Mouse (Mus musculus) spleen, adult 2 months (tissue): ENCODE measurements around the gene Ldb2. TPM values are rescaled to one million over a fixed set of nuclear protein-coding genes. Genes with fewer than 3 reads are reported as not detected.

Source experiments
- DNase-seq, 2 experiments: peaks; one replicate each; pipeline versions ENCODE4 v3.0.0 to v3.0.0-alpha.2; 2012 to 2021; ENCODE audit warnings: low spot score in 2 of 2, low read depth in 1 of 2
- H3K27ac ChIP-seq: fragments of 200-500 bp; 2 replicates; pipeline ENCODE4 v1.5.1; 2012; ENCODE audit warnings: low read length, inconsistent platforms; ENCODE audit not compliant: insufficient read depth
- H3K27me3 ChIP-seq: fragments of 200-500 bp; 2 replicates; pipeline ENCODE4 v1.6.1; 2012; ENCODE audit warnings: mild to moderate bottlenecking, moderate library complexity, low read length, inconsistent platforms; ENCODE audit not compliant: control insufficient read depth, insufficient read depth
- H3K36me3 ChIP-seq: fragments of 200-500 bp; 2 replicates; pipeline ENCODE4 v1.6.1; 2012; ENCODE audit warnings: mild to moderate bottlenecking, low read length, inconsistent platforms; ENCODE audit not compliant: control insufficient read depth, insufficient read depth
- H3K4me1 ChIP-seq: fragments of 200-500 bp; 2 replicates; pipeline ENCODE4 v1.6.1; 2011; ENCODE audit warnings: inconsistent platforms; ENCODE audit not compliant: control insufficient read depth, insufficient read depth, insufficient read length
- H3K4me3 ChIP-seq: fragments of 200-500 bp; 2 replicates; pipeline ENCODE4 v1.5.1; 2011; ENCODE audit warnings: mild to moderate bottlenecking, inconsistent platforms; ENCODE audit not compliant: insufficient read depth, insufficient read length; ENCODE audit errors: extremely low read depth
- CTCF ChIP-seq: fragments of 200-500 bp; IDR thresholded peaks from 2 replicates; pipeline ENCODE4 v1.5.1; 2011; ENCODE audit warnings: mild to moderate bottlenecking, inconsistent platforms; ENCODE audit not compliant: insufficient read depth, insufficient read length, insufficient replicate concordance; ENCODE audit errors: extremely low read depth
- POLR2A ChIP-seq: fragments of 200-500 bp; IDR thresholded peaks from 2 replicates; pipeline ENCODE4 v1.6.1; 2011; ENCODE audit warnings: low read depth, low read length, inconsistent platforms
- WGBS: fragments of 180-500 bp; shearing (Covaris S2); methylation state at CpG from one replicate; pipeline ENCODE4 v1.1.7; 2018; 5-methylcytosine and 5-hydroxymethylcytosine counted together
- polyA plus RNA-seq: library from polyadenylated mRNA; depleted of rRNA; stranded (reverse); fragments of >200 nt; gene quantifications from 2 replicates; pipeline ENCODE4 v1.2.3, GENCODE M21; 2012

Ldb2 gene
- polyA plus RNA-seq, 1 experiment: 10.9 TPM

DNA sequence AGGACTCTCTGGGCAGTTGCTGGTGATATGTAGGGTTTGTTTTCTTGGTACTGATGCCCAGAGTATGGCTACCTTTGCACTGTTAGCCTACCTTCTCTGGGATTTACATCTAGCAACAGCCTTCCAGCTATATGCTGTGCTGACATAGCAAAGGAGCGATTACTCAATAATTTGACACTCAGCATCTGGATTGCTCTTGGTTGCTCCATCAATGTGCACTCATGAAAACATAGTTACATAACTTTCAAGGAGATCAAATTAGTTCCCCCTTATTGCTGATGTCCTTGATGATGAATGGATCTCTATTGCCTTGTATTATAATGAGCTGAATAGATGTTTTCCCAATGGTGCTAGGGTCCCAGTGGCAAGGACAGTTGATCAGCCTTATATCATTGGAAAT lies 308.0 kb downstream of the Ldb2 start:
- Histone ChIP-seq H3K27ac (no peak overlapping the region), H3K4me3 (no peak overlapping the region), H3K4me1 (no peaks in the 10 kb centered on the region), H3K36me3 (no peaks in the 10 kb centered on the region), H3K27me3 (no peaks in the 10 kb centered on the region)
- DNase-seq: no peak
- TF ChIP-seq CTCF: no peak
- no peak for TF ChIP-seq POLR2A
- WGBS: 93% methylated on average over 1 of the region's 1 CpGs

DNA sequence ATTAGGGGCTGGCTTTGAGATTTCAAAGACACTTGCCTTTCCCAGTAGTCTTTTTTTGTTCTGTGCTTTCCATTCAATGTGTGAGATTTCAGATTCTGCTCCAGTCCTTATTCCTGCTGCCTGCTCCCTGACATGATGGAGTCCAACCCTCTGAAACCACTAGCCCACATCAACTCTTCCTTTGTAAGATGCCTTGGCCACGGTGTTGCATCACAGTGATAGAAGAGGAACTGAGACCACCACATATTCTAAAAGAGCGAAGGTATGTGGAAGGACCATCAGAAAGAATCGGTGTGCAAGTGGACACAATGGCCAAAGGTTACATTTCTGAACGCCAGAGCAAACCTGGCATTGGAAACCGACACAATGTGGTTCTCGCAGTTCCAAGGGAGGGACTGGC lies 309.0 kb downstream of the Ldb2 start:
- H3K4me3 ChIP-seq: no peak overlapping the region
- TF ChIP-seq CTCF (no peak), POLR2A (no peak)
- no peaks in the 10 kb centered on the region for H3K36me3 ChIP-seq
- no peak for DNase-seq
- no peak overlapping the region for H3K27ac ChIP-seq
- 85% methylated on average over 6 of the region's 6 CpGs for WGBS
- H3K4me1 ChIP-seq: no peaks in the 10 kb centered on the region
- no peaks in the 10 kb centered on the region for H3K27me3 ChIP-seq

DNA sequence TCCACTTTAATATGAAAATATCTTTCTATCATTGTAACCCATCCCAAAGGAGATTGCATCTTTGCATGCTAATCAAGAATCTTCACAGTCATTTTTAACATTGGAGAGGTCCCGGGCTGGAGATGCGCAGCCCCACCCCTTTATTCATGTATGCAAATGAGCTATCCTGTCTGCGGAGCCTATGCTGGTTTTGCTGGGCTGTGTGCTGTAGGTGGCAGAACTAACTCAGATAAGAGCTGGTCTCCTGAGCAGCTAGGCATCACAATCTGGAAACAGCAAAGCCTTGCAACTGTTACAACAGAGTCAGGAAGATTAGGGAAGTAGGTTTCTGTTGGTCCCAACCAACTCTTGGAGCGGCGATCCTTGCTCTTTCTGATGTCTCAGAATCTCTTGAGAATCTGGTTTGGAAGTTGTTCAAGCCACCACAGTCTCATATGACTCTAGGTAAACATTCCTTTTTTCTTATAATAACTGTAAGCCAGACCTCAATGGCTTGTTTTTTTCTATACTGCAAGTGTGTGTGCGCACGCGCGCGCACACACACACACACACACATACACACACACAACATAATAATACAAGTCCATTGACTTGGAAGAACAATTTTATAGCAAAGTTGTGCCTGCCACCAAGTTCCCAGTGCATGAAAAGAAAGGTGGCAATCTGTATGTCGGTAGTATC lies 315.9 kb downstream of the Ldb2 start:
- no peaks in the 10 kb centered on the region for H3K36me3 ChIP-seq
- H3K4me1 ChIP-seq: no peaks in the 10 kb centered on the region
- DNase-seq: no peak
- H3K4me3 ChIP-seq: no peak overlapping the region
- H3K27ac ChIP-seq: no peak overlapping the region
- 86% methylated on average over 11 of the region's 11 CpGs for WGBS
- TF ChIP-seq POLR2A (no peak), CTCF (no peak)
- no peaks in the 10 kb centered on the region for H3K27me3 ChIP-seq

DNA sequence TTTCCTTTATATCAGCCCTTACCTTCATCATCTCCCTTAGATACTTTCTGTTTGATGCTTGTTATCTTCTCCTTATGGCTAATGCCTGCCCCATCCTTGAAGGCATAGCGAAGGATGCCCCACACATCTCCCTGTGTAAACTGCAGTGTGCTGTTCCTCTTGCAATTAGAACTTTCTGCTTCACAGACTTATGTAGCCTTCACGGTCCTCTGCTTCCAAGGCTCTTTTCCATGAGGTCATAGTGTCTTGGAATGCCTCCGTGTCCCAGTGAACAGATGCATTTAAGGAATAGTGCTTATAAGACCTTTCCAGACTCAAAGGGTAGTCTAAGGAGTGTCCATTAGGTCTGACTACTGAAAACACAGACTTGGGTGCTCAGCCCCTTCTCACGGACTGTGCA lies 318.1 kb downstream of the Ldb2 start:
- H3K4me1 ChIP-seq: no peaks in the 10 kb centered on the region
- H3K27ac ChIP-seq: no peak overlapping the region
- WGBS: 85% methylated on average over 4 of the region's 4 CpGs
- H3K4me3 ChIP-seq: no peak overlapping the region
- DNase-seq: no peak
- H3K36me3 ChIP-seq: no peaks in the 10 kb centered on the region
- TF ChIP-seq POLR2A (no peak), CTCF (no peak)
- no peaks in the 10 kb centered on the region for H3K27me3 ChIP-seq

- H3K4me3 ChIP-seq: no peak overlapping the region
- no peaks in the 10 kb centered on the region for H3K4me1 ChIP-seq
- WGBS: 60% methylated on average over 4 of the region's 4 CpGs
- no peak for DNase-seq
- no peak overlapping the region for H3K27ac ChIP-seq
- TF ChIP-seq CTCF (no peak), POLR2A (no peak)
- H3K36me3 ChIP-seq: no peaks in the 10 kb centered on the region
- no peaks in the 10 kb centered on the region for H3K27me3 ChIP-seq
These were observed 323.1 kb downstream of the Ldb2 start for GRCm38 (mm10) chr5:44476356-44476755.

- Histone ChIP-seq H3K4me1 (no peaks in the 10 kb centered on the region), H3K36me3 (no peaks in the 10 kb centered on the region), H3K4me3 (no peak overlapping the region), H3K27me3 (no peaks in the 10 kb centered on the region), H3K27ac (no peak overlapping the region)
- TF ChIP-seq POLR2A (no peak), CTCF (no peak)
- WGBS: 85% methylated on average over 1 of the region's 1 CpGs
- no peak for DNase-seq
These were observed 323.9 kb downstream of the Ldb2 start for GRCm38 (mm10) chr5:44475543-44475942.

- Histone ChIP-seq H3K27ac (no peak overlapping the region), H3K4me3 (no peak overlapping the region), H3K4me1 (no peaks in the 10 kb centered on the region), H3K27me3 (no peaks in the 10 kb centered on the region), H3K36me3 (no peaks in the 10 kb centered on the region)
- TF ChIP-seq CTCF: no peak
- TF ChIP-seq POLR2A: no peak
- no peak for DNase-seq
- 92% methylated on average over 10 of the region's 10 CpGs for WGBS
These were observed 325.4 kb downstream of the Ldb2 start for GRCm38 (mm10) chr5:44473857-44474762.
